ENCODE assay signal across 26 mouse cellular contexts in the genomic region with DNA sequence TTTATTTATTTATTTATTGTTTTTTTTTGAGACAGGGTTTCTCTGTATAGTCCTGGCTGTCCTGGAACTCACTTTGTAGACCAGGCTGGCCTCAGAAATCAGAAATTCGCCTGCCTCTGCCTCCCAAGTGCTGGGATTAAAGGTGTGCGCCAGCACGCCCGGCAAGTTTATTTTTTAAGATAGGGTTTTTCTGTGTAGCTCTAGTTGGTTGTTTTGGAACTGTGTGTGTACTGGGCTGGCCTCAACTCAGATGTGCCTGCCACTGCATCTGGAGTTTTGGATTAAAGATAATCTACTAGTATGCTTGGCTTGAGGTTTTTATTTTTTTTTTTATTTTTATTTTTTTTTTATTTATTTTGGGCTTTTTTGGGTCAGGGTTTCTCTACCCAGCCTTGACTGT.
"Had no signal": no experiment of that assay in that cellular context is flagged by ENCODE, and none has a peak within 500 bp of the region (broad histone marks: within the 10 kb centered on the region; RNA-seq: fewer than 3 reads in every experiment).

No protein-coding gene starts in this region.

- H3K4me2 ChIP-seq: heart, embryonic 11.5 days; heart, embryonic 13.5 days; heart, embryonic 15.5 days; hindbrain, embryonic 13.5 days; hindbrain, embryonic 15.5 days; kidney, embryonic 15.5 days; limb, embryonic 12.5 days; liver, embryonic 11.5 days had no signal

- H3K36me3 ChIP-seq: heart, embryonic 15.5 days had no signal

- H3K9me3 ChIP-seq: heart, embryonic 15.5 days; hindbrain, embryonic 15.5 days; limb, embryonic 10.5 days had no signal

- H3K27me3 ChIP-seq: heart, embryonic 13.5 days; heart, embryonic 15.5 days; hindbrain, embryonic 13.5 days; hindbrain, embryonic 15.5 days; kidney, embryonic 15.5 days; limb, embryonic 12.5 days had no signal

- H3K4me1 ChIP-seq: hindbrain, embryonic 13.5 days; kidney, embryonic 15.5 days; limb, embryonic 10.5 days had no signal

- DNase-seq: forebrain, postnatal 0 days; gastrocnemius, postnatal 14 days; gastrocnemius, postnatal 36 days; heart, adult 18-20 months; heart, postnatal 14 days; heart, postnatal 36 days; kidney, adult 11 months; kidney, adult 2 months; kidney, adult 9 months; kidney, postnatal 14 days; kidney, postnatal 36 days; layer of hippocampus, adult 9-11 months; liver had no signal

- H3K4me3 ChIP-seq: heart, embryonic 13.5 days; heart, embryonic 15.5 days; hindbrain, embryonic 13.5 days; hindbrain, embryonic 15.5 days; kidney, embryonic 15.5 days; left cerebral cortex, adult 2 months; limb, embryonic 10.5 days; limb, embryonic 12.5 days had no signal

- H3K9ac ChIP-seq: forebrain, postnatal 0 days; heart, embryonic 13.5 days; heart, embryonic 15.5 days; hindbrain, embryonic 13.5 days; hindbrain, embryonic 15.5 days; kidney, embryonic 15.5 days; limb, embryonic 12.5 days had no signal

- H3K27ac ChIP-seq: heart, embryonic 13.5 days; heart, embryonic 15.5 days; hindbrain, embryonic 13.5 days; hindbrain, embryonic 15.5 days; hindbrain, postnatal 0 days; kidney, embryonic 15.5 days; kidney, postnatal 0 days; left cerebral cortex, adult 2 months; limb, embryonic 10.5 days; limb, embryonic 12.5 days had no signal

- ATAC-seq: forebrain, postnatal 0 days; hindbrain, postnatal 0 days; intestine, embryonic 16.5 days had no signal
